Mouse (Mus musculus) limb, embryonic 14.5 days (tissue): Measurements from ENCODE around the gene Fam83g. TPM values are rescaled to one million over a fixed set of nuclear protein-coding genes. Genes with fewer than 3 reads are reported as not detected.
"Not testable (repeated sequence)": the region's sequence is repeated elsewhere in the genome, so short reads cannot be mapped to it uniquely, and the experiment has no call there.

Source experiments
- ATAC-seq: fragments of 200-750 bp; cut with Nextera tagmentation; 2 replicates; pipeline ENCODE4 v1.8.0; 2017; ENCODE audit warnings: low read depth, moderate number of reproducible peaks, moderate TSS enrichment; ENCODE audit not compliant: low FRiP score
- DNase-seq: peaks from one replicate; pipeline ENCODE4 v3.0.0-alpha.2; 2015; ENCODE audit warnings: low spot score
- H3K27ac ChIP-seq: fragments of 300-500 bp; sonication (generic); replicated peaks from 2 replicates; pipeline ENCODE4 v1.5.1; 2014; ENCODE audit warnings: low read depth, mild to moderate bottlenecking, low read length, moderate library complexity, mixed read lengths
- H3K27me3 ChIP-seq: fragments of 300-500 bp; sonication (generic); 2 replicates; pipeline ENCODE4 v1.6.1; 2014; ENCODE audit warnings: low read length, mixed read lengths; ENCODE audit not compliant: control insufficient read depth, insufficient read depth
- H3K36me3 ChIP-seq: fragments of 300-500 bp; sonication (generic); 2 replicates; pipeline ENCODE4 v1.6.1; 2014; ENCODE audit warnings: mild to moderate bottlenecking, low read length, moderate library complexity, mixed read lengths; ENCODE audit not compliant: control insufficient read depth, insufficient read depth
- H3K4me1 ChIP-seq: fragments of 300-500 bp; sonication (generic); 2 replicates; pipeline ENCODE4 v1.6.1; 2014; ENCODE audit warnings: antibody characterized with exemption, low read length, mixed read lengths; ENCODE audit not compliant: control insufficient read depth, insufficient read depth
- H3K4me2 ChIP-seq: fragments of 300-500 bp; sonication (generic); replicated peaks from 2 replicates; pipeline ENCODE4 v1.6.1; 2014; ENCODE audit warnings: low read depth, mild to moderate bottlenecking, low read length, moderate library complexity; ENCODE audit not compliant: severe bottlenecking
- H3K4me3 ChIP-seq: fragments of 300-500 bp; sonication (generic); replicated peaks from 2 replicates; pipeline ENCODE4 v1.5.1; 2014; ENCODE audit warnings: low read length
- H3K9ac ChIP-seq: fragments of 300-500 bp; sonication (generic); 2 replicates; pipeline ENCODE4 v1.6.1; 2014; ENCODE audit warnings: mild to moderate bottlenecking, low read depth, low read length, moderate library complexity; ENCODE audit not compliant: severe bottlenecking
- H3K9me3 ChIP-seq: fragments of 300-500 bp; sonication (generic); 2 replicates; pipeline ENCODE4 v1.6.1; 2016; ENCODE audit warnings: low read length; ENCODE audit not compliant: control insufficient read depth
- POLR2A ChIP-seq: fragments of 200-500 bp; IDR thresholded peaks from 2 replicates; pipeline ENCODE4 v1.8.0; 2012; ENCODE audit warnings: inconsistent platforms, mild to moderate bottlenecking, moderate library complexity, borderline replicate concordance; ENCODE audit not compliant: insufficient read depth, insufficient read length; ENCODE audit errors: extremely low read depth
- WGBS: fragments of 180-500 bp; shearing (Covaris S2); extraction: QIAGEN DNeasy Blood & Tissue Kit; methylation state at CpG from one replicate; pipeline ENCODE4 v1.1.7; 2014; 5-methylcytosine and 5-hydroxymethylcytosine counted together
- polyA plus RNA-seq, 2 experiments: library from polyadenylated mRNA; depleted of rRNA in 1 of 2; stranded (reverse) in 1 of 2; unstranded in 1 of 2; fragments of >200 nt; fragmentation: Nextera tagmentation in 1 of 2; extraction: Ambion mirVana in 1 of 2; gene quantifications; 2 replicates each; pipeline versions ENCODE4 v1.2.1 to v1.2.3; 2012 to 2014

The Fam83g gene
- polyA plus RNA-seq, 2 experiments: 2.1 to 2.8 TPM

DNA sequence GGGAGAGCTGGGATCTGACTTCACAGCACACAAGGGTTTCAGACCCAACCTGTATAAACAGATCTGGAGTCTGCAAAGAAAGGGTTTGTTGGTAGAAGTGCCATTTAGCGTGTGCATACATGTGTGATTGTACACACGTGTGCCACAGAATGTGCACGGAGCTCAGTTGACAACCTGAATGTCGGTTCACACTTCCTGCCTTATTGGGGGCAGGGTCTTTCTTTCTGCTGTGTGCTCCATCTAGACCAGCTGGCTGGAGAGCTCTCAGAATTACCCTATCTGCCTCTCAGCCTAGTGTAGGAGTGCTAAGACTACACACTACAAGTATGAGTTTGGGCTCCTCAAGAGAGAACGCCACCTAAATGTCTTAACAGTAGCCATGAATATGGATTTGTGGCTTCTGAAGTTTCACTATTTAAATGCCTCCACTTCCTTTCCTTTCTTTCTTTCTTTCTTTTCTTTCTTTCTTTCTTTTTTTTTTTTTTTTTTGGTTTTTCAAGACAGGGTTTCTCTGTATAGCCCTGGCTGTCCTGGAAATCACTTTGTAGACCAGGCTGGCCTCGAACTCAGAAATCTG is 44.2 kb upstream of the Fam83g start:
- Histone ChIP-seq H3K36me3 (no peaks in the 10 kb centered on the region), H3K27ac (no peak overlapping the region), H3K4me3 (no peak overlapping the region), H3K9me3 (no peaks in the 10 kb centered on the region), H3K4me2 (no peak overlapping the region), H3K27me3 (no peaks in the 10 kb centered on the region), H3K4me1 (0 out of 2 replicates have a peak, but pooled peaks cover 5% of the 10 kb centered on the region), H3K9ac (no peak overlapping the region)
- no peak for TF ChIP-seq POLR2A
- DNase-seq (no peak), ATAC-seq (no peak)
- 89% methylated on average over 5 of the region's 6 CpGs for WGBS

DNA sequence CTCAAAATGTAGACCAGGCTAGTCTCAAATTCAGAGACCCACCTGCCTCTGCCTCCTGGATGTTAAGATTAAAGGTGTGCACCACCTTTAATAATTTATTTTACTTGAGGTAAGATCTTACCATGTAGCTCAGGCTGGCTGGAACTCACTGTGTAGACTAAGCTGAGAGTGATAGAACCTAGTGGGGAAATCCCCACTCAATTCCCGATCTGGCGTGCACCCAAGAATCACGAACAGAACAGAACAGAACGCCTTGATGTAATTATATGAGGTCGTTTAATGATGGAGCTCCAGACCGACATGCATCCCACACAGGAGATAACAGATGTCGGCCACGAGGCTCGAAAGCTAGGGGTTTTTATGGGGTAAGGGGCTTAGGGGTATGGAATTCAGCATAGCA is 43.3 kb upstream of the Fam83g start:
- H3K4me2 ChIP-seq, H3K4me1 ChIP-seq, H3K36me3 ChIP-seq, H3K9me3 ChIP-seq, DNase-seq, ATAC-seq, H3K27ac ChIP-seq, H3K4me3 ChIP-seq, H3K27me3 ChIP-seq, H3K9ac ChIP-seq: not testable (repeated sequence)
- 28% methylated on average over 9 of the region's 9 CpGs for WGBS

DNA sequence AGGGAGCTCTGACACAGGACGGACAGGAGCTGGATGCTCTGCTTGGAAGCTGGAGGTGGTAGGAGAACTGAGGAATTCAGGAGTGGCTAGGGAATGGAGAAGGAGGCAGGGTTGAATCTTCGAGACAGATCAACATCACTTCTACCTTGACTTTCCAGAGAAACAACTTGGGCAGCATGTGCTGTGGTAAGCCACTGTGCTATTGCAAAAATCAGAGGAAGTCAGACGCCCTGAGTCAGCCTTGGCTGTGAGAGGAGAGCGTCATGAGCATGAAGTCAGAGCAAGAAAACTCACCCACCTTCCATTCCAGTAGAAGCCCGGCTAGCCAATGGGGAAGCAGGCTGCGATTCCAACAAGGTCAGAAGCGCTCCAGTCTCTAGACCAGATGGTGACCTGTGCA is 41.8 kb upstream of the Fam83g start:
- ATAC-seq (no peak), DNase-seq (no peak)
- H3K4me3 ChIP-seq: no peak overlapping the region
- H3K36me3 ChIP-seq: no peaks in the 10 kb centered on the region
- TF ChIP-seq POLR2A: no peak
- 0 out of 2 replicates have a peak, but pooled peaks cover 5% of the 10 kb centered on the region for H3K4me1 ChIP-seq
- no peak overlapping the region for H3K4me2 ChIP-seq
- no peaks in the 10 kb centered on the region for H3K9me3 ChIP-seq
- H3K9ac ChIP-seq: no peak overlapping the region
- H3K27me3 ChIP-seq: no peaks in the 10 kb centered on the region
- no peak overlapping the region for H3K27ac ChIP-seq
- WGBS: 83% methylated on average over 7 of the region's 7 CpGs

GRCm38 (mm10) chr11:61643184-61643961 is 40.5 kb upstream of the Fam83g start:
- Histone ChIP-seq H3K4me1 (0 out of 2 replicates have a peak, but pooled peaks cover 5% of the 10 kb centered on the region), H3K27me3 (no peaks in the 10 kb centered on the region), H3K9me3 (no peaks in the 10 kb centered on the region), H3K36me3 (no peaks in the 10 kb centered on the region), H3K4me2 (no peak overlapping the region), H3K4me3 (no peak overlapping the region), H3K27ac (no peak overlapping the region; the same call in 1 of the 2 replicates), H3K9ac (no peak overlapping the region)
- peak; percentile 45 for DNase-seq
- TF ChIP-seq POLR2A: no peak
- WGBS: 55% methylated on average over 5 of the region's 5 CpGs
- no peak; the same call in 1 of the 2 replicates for ATAC-seq

- no peaks in the 10 kb centered on the region for H3K9me3 ChIP-seq
- no peak overlapping the region for H3K9ac ChIP-seq
- WGBS: 53% methylated on average over 11 of the region's 11 CpGs
- H3K4me3 ChIP-seq: no peak overlapping the region
- TF ChIP-seq POLR2A: no peak
- no peak for ATAC-seq
- no peaks in the 10 kb centered on the region for H3K36me3 ChIP-seq
- H3K4me1 ChIP-seq: 0 out of 2 replicates have a peak, but pooled peaks cover 5% of the 10 kb centered on the region
- no peak overlapping the region for H3K4me2 ChIP-seq
- H3K27ac ChIP-seq: no peak overlapping the region
- no peaks in the 10 kb centered on the region for H3K27me3 ChIP-seq
- peak; percentile 76 for DNase-seq
Observed at GRCm38 (mm10) chr11:61644576-61645326, 39.1 kb upstream of the Fam83g start.
